Mouse (Mus musculus): ENCODE data around the gene Slc18b1.
A peak's percentile ranks its signal among the peaks of the same experiment; 100 is the strongest.
"Not testable (repeated sequence)": the region's sequence is repeated elsewhere in the genome, so short reads cannot be mapped to it uniquely, and the experiment has no call there.

Gene Slc18b1

GRCm38 (mm10) chr10:23796551-23797503 lies at the start of gene Slc18b1:
Gene Slc18b1, plus strand, starts transcription at chr10:23796986.
- DNase-seq (ENCODE audit: low spot score in 2 of 2): peak; percentile 41 to 49

- peak in 1 of 2 experiments; percentile 7 for DNase-seq (ENCODE audit: low spot score in 2 of 2)
These were observed 42.6 kb upstream of the Slc18b1 start for GRCm38 (mm10) chr10:23754166-23754565.

GRCm38 (mm10) chr10:23777288-23777945 lies 19.4 kb upstream of the Slc18b1 start:
- no peak for DNase-seq (ENCODE audit: low spot score in 2 of 2)

GRCm38 (mm10) chr10:23780539-23781275 lies 16.1 kb upstream of the Slc18b1 start:
- DNase-seq (ENCODE audit: low spot score in 2 of 2): no peak

GRCm38 (mm10) chr10:23781760-23782735 lies 14.7 kb upstream of the Slc18b1 start:
- no peak for DNase-seq (ENCODE audit: low spot score in 2 of 2)

GRCm38 (mm10) chr10:23782855-23783492 lies 13.8 kb upstream of the Slc18b1 start:
- DNase-seq (ENCODE audit: low spot score in 2 of 2): no peak

- no peak for DNase-seq (ENCODE audit: low spot score in 2 of 2)
These were observed 13.3 kb upstream of the Slc18b1 start for GRCm38 (mm10) chr10:23783493-23783884.

GRCm38 (mm10) chr10:23784121-23784520 lies 12.7 kb upstream of the Slc18b1 start:
- DNase-seq (ENCODE audit: low spot score in 2 of 2): no peak

- not testable (repeated sequence) for DNase-seq (ENCODE audit: low spot score in 2 of 2)
These were observed 11.2 kb upstream of the Slc18b1 start for GRCm38 (mm10) chr10:23785599-23785998.

- no peak for DNase-seq (ENCODE audit: low spot score in 2 of 2)
These were observed 10.7 kb upstream of the Slc18b1 start for GRCm38 (mm10) chr10:23786040-23786439.

- not testable (repeated sequence) for DNase-seq (ENCODE audit: low spot score in 2 of 2)
These were observed 10.2 kb upstream of the Slc18b1 start for GRCm38 (mm10) chr10:23786631-23787038.

- peak; percentile 100 for DNase-seq (ENCODE audit: low spot score in 2 of 2)
These were observed 9.5 kb upstream of the Slc18b1 start, which contains the start of gene Rps12 for GRCm38 (mm10) chr10:23787062-23787821. Gene Rps12, minus strand, starts transcription at chr10:23787275.

GRCm38 (mm10) chr10:23788056-23788600 lies 8.7 kb upstream of the Slc18b1 start:
- no peak for DNase-seq (ENCODE audit: low spot score in 2 of 2)

- no peak for DNase-seq (ENCODE audit: low spot score in 2 of 2)
These were observed 790 bp upstream of the Slc18b1 start for GRCm38 (mm10) chr10:23795871-23796520.

GRCm38 (mm10) chr10:23797606-23798005 lies 820 bp downstream of the Slc18b1 start:
- DNase-seq (ENCODE audit: low spot score in 2 of 2): no peak

- DNase-seq (ENCODE audit: low spot score in 2 of 2): no peak
These were observed 1.4 kb downstream of the Slc18b1 start for GRCm38 (mm10) chr10:23798142-23798541.

- DNase-seq (ENCODE audit: low spot score in 2 of 2): no peak
These were observed 3.1 kb downstream of the Slc18b1 start for GRCm38 (mm10) chr10:23799933-23800332.

GRCm38 (mm10) chr10:23802911-23803310 lies 6.1 kb downstream of the Slc18b1 start:
- DNase-seq (ENCODE audit: low spot score in 2 of 2): no peak

GRCm38 (mm10) chr10:23804665-23805064 lies 7.9 kb downstream of the Slc18b1 start:
- DNase-seq (ENCODE audit: low spot score in 2 of 2): no peak
